Mouse (Mus musculus) myocyte (in vitro differentiated cells): Measurements from ENCODE around the gene Aagab. TPM values are rescaled to one million over a fixed set of nuclear protein-coding genes. Genes with fewer than 3 reads are reported as not detected.

ENCODE experiments used
- H3K27me3 ChIP-seq: one replicate; pipeline ENCODE4 v1.6.1; 2011; ENCODE audit not compliant: control insufficient read depth, insufficient read depth, insufficient read length
- H3K36me3 ChIP-seq: one replicate; pipeline ENCODE4 v1.6.1; 2011; ENCODE audit not compliant: control insufficient read depth, insufficient read depth
- H3K4me2 ChIP-seq: one replicate; pipeline ENCODE4 v1.6.1; 2011; ENCODE audit warnings: low read depth, control low read depth
- H3K4me3 ChIP-seq: one replicate; pipeline ENCODE4 v1.5.1; 2011; ENCODE audit warnings: mild to moderate bottlenecking, control low read depth, moderate library complexity
- H3K79me2 ChIP-seq: one replicate; pipeline ENCODE4 v1.6.1; 2011; ENCODE audit not compliant: control insufficient read depth, insufficient read depth
- H3ac ChIP-seq: one replicate; pipeline ENCODE4 v1.6.1; 2011; ENCODE audit not compliant: control insufficient read depth, insufficient read length
- CEBPB ChIP-seq: IDR thresholded peaks from 2 replicates; pipeline ENCODE4 v1.6.1; 2011; ENCODE audit warnings: mild to moderate bottlenecking, moderate library complexity; ENCODE audit not compliant: poor library complexity, insufficient read depth, severe bottlenecking
- E2F4 ChIP-seq: IDR thresholded peaks from one replicate; pipeline ENCODE4 v1.6.1; 2011; ENCODE audit warnings: mild to moderate bottlenecking, control low read depth, moderate library complexity; ENCODE audit not compliant: insufficient read depth
- MAX ChIP-seq: IDR thresholded peaks from one replicate; pipeline ENCODE4 v1.6.1; 2011; ENCODE audit warnings: low read depth, mild to moderate bottlenecking, control low read depth
- MYOD1 ChIP-seq, 3 experiments: IDR thresholded peaks; one replicate each; pipeline ENCODE4 v1.6.1; 2011; ENCODE audit warnings: control low read depth in 2 of 3, low read depth in 2 of 3, mild to moderate bottlenecking in 2 of 3, moderate library complexity in 1 of 3; ENCODE audit not compliant: insufficient read length in 2 of 3, control insufficient read depth in 1 of 3
- MYOG ChIP-seq, 3 experiments: IDR thresholded peaks; one replicate each; pipeline ENCODE4 v1.6.1; 2011; ENCODE audit warnings: control low read depth in 2 of 3, low read depth in 2 of 3, mild to moderate bottlenecking in 2 of 3; ENCODE audit not compliant: insufficient read length in 2 of 3, control insufficient read depth in 1 of 3, insufficient read depth in 1 of 3
- POLR2A ChIP-seq: IDR thresholded peaks from one replicate; pipeline ENCODE4 v1.6.1; 2011; ENCODE audit warnings: low read depth, mild to moderate bottlenecking, control low read depth, moderate library complexity; ENCODE audit not compliant: insufficient read length
- POLR2AphosphoS2 ChIP-seq: IDR thresholded peaks from one replicate; pipeline ENCODE4 v1.6.1; 2011; ENCODE audit warnings: low read depth, control low read depth; ENCODE audit not compliant: insufficient read length
- REST ChIP-seq: IDR thresholded peaks from one replicate; pipeline ENCODE4 v1.6.1; 2011; ENCODE audit warnings: mild to moderate bottlenecking, control low read depth, moderate library complexity; ENCODE audit not compliant: insufficient read depth, insufficient read length
- SRF ChIP-seq: IDR thresholded peaks from one replicate; pipeline ENCODE4 v1.6.1; 2011; ENCODE audit warnings: low read depth; ENCODE audit not compliant: control insufficient read depth, insufficient read length
- TCF12 ChIP-seq: IDR thresholded peaks from one replicate; pipeline ENCODE4 v1.6.1; 2011; ENCODE audit warnings: mild to moderate bottlenecking, control low read depth; ENCODE audit not compliant: poor library complexity, insufficient read depth, severe bottlenecking
- TCF3 ChIP-seq: IDR thresholded peaks from one replicate; pipeline ENCODE4 v1.6.1; 2011; ENCODE audit warnings: low read depth, control low read depth; ENCODE audit not compliant: insufficient read length
- USF1 ChIP-seq: IDR thresholded peaks from one replicate; pipeline ENCODE4 v1.6.1; 2011; ENCODE audit warnings: low read depth, mild to moderate bottlenecking, control low read depth, moderate library complexity
- polyA plus RNA-seq: library from polyadenylated mRNA; unstranded; fragments of >200 nt; fragmentation: generic; extraction: Trizol; gene quantifications from one replicate; pipeline ENCODE4 v1.2.1, GENCODE M21; 2012; ENCODE audit warnings: missing spikeins

The Aagab gene
- polyA plus RNA-seq, 1 experiment: 10.4 TPM

DNA sequence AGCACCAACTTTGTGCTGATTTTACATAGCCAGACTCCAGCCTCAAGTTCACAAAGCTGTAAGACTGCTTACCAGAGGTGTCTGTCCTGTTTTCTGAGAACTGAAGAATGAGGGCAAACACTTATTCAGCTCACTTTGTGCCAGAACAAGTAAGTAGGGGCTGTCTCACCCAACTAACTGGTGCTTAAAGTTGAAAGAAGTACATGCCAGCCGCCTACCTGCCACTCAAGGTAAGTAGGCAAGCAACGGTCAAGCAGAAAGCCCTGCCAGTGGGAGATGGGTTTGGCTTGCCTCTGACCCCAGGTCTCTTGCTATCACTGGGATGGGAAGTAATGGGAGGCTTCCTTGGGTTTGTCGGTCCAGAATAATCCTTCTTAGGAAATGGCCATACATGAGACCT is 25.0 kb upstream of the Aagab start:
- Histone ChIP-seq H3ac (no peak overlapping the region), H3K79me2 (no peaks in the 10 kb centered on the region), H3K4me2 (no peak overlapping the region), H3K4me3 (no peak overlapping the region), H3K36me3 (no peaks in the 10 kb centered on the region), H3K27me3 (no peaks in the 10 kb centered on the region)
- TF ChIP-seq MYOG (IDR thresholded peaks at IDR 0.05; ENCODE audit: control insufficient read depth in 1 of 3, insufficient read depth in 1 of 3, insufficient read length in 2 of 3, low read depth in 2 of 3) (no peak), USF1 (no peak), TCF3 (no peak), POLR2A (no peak), REST (no peak), POLR2AphosphoS2 (no peak), SRF (no peak), CEBPB (no peak), TCF12 (no peak), MYOD1 (IDR thresholded peaks at IDR 0.05; ENCODE audit: control insufficient read depth in 1 of 3, insufficient read length in 2 of 3, low read depth in 2 of 3) (no peak)

GRCm38 (mm10) chr9:63579644-63580043 is 22.8 kb upstream of the Aagab start:
- H3K27me3 ChIP-seq: no peaks in the 10 kb centered on the region
- TF ChIP-seq POLR2A (no peak), E2F4 (no peak), REST (no peak), SRF (no peak), MYOG (IDR thresholded peaks at IDR 0.05; ENCODE audit: control insufficient read depth in 1 of 3, insufficient read depth in 1 of 3, insufficient read length in 2 of 3, low read depth in 2 of 3) (no peak), MAX (no peak), TCF12 (no peak), MYOD1 (IDR thresholded peaks at IDR 0.05; ENCODE audit: control insufficient read depth in 1 of 3, insufficient read length in 2 of 3, low read depth in 2 of 3) (no peak), CEBPB (no peak), TCF3 (no peak), USF1 (no peak), POLR2AphosphoS2 (no peak)
- H3K79me2 ChIP-seq: no peaks in the 10 kb centered on the region
- no peak overlapping the region for H3K4me2 ChIP-seq
- H3ac ChIP-seq: no peak overlapping the region
- no peaks in the 10 kb centered on the region for H3K36me3 ChIP-seq
- no peak overlapping the region for H3K4me3 ChIP-seq

DNA sequence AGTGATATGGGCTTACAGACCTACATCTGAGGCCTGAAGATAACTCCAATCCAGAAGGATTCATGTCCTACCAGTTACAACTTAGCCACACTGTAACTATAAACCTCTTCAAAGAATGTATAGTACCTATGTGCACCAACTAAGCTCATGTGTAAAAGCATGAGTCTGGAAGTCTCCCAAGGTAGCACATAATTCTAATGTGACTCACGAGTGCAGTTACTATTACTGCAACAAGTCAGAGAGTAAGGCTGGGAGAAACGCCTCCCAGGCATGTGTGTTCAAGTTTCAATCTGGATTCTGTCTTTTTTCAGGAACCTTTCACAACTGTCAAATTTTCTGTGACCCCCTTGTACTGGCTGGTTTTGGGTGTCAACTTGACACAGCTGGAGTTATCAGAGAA is 22.4 kb upstream of the Aagab start:
- Histone ChIP-seq H3ac (no peak overlapping the region), H3K4me2 (no peak overlapping the region), H3K27me3 (no peaks in the 10 kb centered on the region), H3K36me3 (no peaks in the 10 kb centered on the region), H3K4me3 (no peak overlapping the region), H3K79me2 (no peaks in the 10 kb centered on the region)
- no peak for TF ChIP-seq SRF
- no peak for TF ChIP-seq TCF3
- no peak for TF ChIP-seq POLR2AphosphoS2
- TF ChIP-seq MAX: no peak
- no peak for TF ChIP-seq CEBPB
- no peak for TF ChIP-seq USF1
- no peak for TF ChIP-seq MYOG (IDR thresholded peaks at IDR 0.05; ENCODE audit: control insufficient read depth in 1 of 3, insufficient read depth in 1 of 3, insufficient read length in 2 of 3, low read depth in 2 of 3)
- no peak for TF ChIP-seq POLR2A
- TF ChIP-seq MYOD1 (IDR thresholded peaks at IDR 0.05; ENCODE audit: control insufficient read depth in 1 of 3, insufficient read length in 2 of 3, low read depth in 2 of 3): no peak

DNA sequence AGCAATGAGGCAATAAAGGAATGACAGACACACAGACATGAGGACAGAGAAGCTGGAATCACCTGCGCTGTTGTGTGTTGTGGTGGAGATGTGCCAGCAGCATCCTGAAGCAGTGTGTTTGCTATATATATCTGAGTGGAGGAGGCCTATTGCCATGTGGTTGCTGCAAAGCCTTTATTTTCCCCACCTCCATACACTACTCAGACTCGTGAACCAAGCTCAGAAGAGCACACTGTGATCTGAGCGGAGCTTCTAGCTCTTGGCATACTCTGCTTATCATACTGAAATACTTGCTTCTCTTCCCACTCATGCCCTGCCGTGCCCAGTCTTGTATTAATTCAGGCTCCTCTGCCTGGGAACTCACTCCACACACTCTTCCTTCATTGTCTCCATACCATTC is 20.7 kb upstream of the Aagab start:
- Histone ChIP-seq H3K36me3 (no peaks in the 10 kb centered on the region), H3ac (no peak overlapping the region), H3K4me2 (no peak overlapping the region), H3K27me3 (no peaks in the 10 kb centered on the region), H3K4me3 (no peak overlapping the region), H3K79me2 (no peaks in the 10 kb centered on the region)
- TF ChIP-seq SRF (no peak), MAX (no peak), REST (no peak)

DNA sequence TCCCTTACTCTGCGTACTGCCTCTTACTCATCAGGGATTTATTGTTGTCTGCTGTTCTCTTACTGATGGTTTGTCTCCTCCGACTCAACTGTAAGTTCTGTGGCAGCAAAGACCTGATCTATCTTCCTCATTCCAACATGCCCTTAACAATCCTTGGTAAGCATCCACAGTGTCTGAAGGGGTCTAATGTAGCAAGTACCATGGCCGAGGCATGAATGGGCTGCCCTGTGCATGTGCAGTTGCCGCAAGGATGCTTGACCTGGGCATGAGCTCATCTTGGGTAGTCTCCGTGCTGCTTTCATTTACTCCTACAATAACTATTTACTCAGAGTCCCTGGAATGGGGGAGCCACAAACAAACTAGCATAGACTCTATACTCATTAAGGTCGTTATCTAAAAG is 17.2 kb upstream of the Aagab start:
- Histone ChIP-seq H3ac (no peak overlapping the region), H3K36me3 (no peaks in the 10 kb centered on the region), H3K27me3 (no peaks in the 10 kb centered on the region), H3K4me2 (no peak overlapping the region), H3K4me3 (no peak overlapping the region), H3K79me2 (no peaks in the 10 kb centered on the region)
- TF ChIP-seq MAX (no peak), MYOG (IDR thresholded peaks at IDR 0.05; ENCODE audit: control insufficient read depth in 1 of 3, insufficient read depth in 1 of 3, insufficient read length in 2 of 3, low read depth in 2 of 3) (no peak), POLR2AphosphoS2 (no peak), REST (no peak), MYOD1 (IDR thresholded peaks at IDR 0.05; ENCODE audit: control insufficient read depth in 1 of 3, insufficient read length in 2 of 3, low read depth in 2 of 3) (no peak), USF1 (no peak), SRF (no peak)
